Mouse (Mus musculus): ENCODE measurements around the gene Asap3. TPM values are rescaled to one million over a fixed set of nuclear protein-coding genes. Genes with fewer than 3 reads are reported as not detected.

The Asap3 gene
- total and polyA plus RNA-seq, 2 experiments from 2014 or later, result 4.1 to 9.1 TPM

- Histone ChIP-seq H3K27ac (no peak overlapping the region), H3K9ac (replicated peaks; ENCODE audit: low read length) (no peak overlapping the region), H3K36me3 (ENCODE audit: insufficient read depth, low read length) (no peaks in the 10 kb centered on the region), H3K4me1 (ENCODE audit: insufficient read depth, low read length) (no peaks in the 10 kb centered on the region), H3K4me2 (ENCODE audit: low read depth, low read length) (no peak overlapping the region), H3K4me3 (ENCODE audit: low read length) (no peak overlapping the region), H3K27me3 (ENCODE audit: insufficient read depth, low read length) (no peaks in the 10 kb centered on the region), H3K9me3 (ENCODE audit: low read length) (no peaks in the 10 kb centered on the region)
- no peak for TF ChIP-seq CTCF (IDR thresholded peaks at IDR 0.05; ENCODE audit: low read depth)
- ATAC-seq (no peak), DNase-seq (ENCODE audit: low spot score) (no peak)
- 49% methylated on average over 3 of the region's 3 CpGs for WGBS
These were observed 53.8 kb downstream of the Asap3 start for GRCm38 (mm10) chr4:136259916-136260315.

GRCm38 (mm10) chr4:136260491-136261180 lies 54.5 kb downstream of the Asap3 start:
- 30% methylated on average over 10 of the region's 10 CpGs for WGBS
- DNase-seq (ENCODE audit: low spot score) (peak; percentile 90), ATAC-seq (peak; percentile 81; the same call in 1 of the 2 replicates)

DNA sequence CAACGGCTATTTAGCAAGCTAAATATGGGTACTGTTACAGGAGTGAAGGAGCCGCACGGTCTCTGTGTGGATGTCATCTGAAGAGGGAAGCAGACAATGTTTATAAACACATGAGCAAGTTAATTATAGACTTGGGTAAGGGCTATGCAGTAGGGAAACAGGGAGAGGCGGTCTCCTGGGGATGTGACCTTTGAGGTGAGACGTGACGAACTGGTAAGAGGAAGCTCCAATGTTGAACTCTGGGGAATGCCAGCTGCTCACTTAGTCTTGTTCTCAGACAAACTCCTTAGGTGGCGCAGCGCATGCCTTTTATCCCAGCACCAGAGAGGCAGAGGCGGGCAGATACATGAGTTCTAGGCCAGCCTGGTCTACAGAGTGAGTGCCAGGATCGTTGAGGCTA lies 55.7 kb downstream of the Asap3 start:
- no peak for ATAC-seq
- H3K36me3 ChIP-seq (ENCODE audit: insufficient read depth, low read length), result no peaks in the 10 kb centered on the region
- no peak overlapping the region for H3K4me3 ChIP-seq (ENCODE audit: low read length)
- WGBS, result 77% methylated on average over 10 of the region's 10 CpGs
- H3K9ac ChIP-seq (replicated peaks; ENCODE audit: low read length), result no peak overlapping the region
- no peak for DNase-seq (ENCODE audit: low spot score)
- no peak for TF ChIP-seq CTCF (IDR thresholded peaks at IDR 0.05; ENCODE audit: low read depth)
- H3K27ac ChIP-seq, result no peak overlapping the region
- H3K9me3 ChIP-seq (ENCODE audit: low read length), result no peaks in the 10 kb centered on the region
- H3K4me1 ChIP-seq (ENCODE audit: insufficient read depth, low read length), result no peaks in the 10 kb centered on the region
- H3K27me3 ChIP-seq (ENCODE audit: insufficient read depth, low read length), result no peaks in the 10 kb centered on the region
- no peak overlapping the region for H3K4me2 ChIP-seq (ENCODE audit: low read depth, low read length)

More at GRCm38 (mm10) chr4:136260491-136261180, 54.5 kb downstream of the Asap3 start:
- no peaks in the 10 kb centered on the region for H3K36me3 ChIP-seq (ENCODE audit: insufficient read depth, low read length)
- H3K9ac ChIP-seq (replicated peaks; ENCODE audit: low read length), result no peak overlapping the region
- no peaks in the 10 kb centered on the region for H3K9me3 ChIP-seq (ENCODE audit: low read length)
- H3K4me3 ChIP-seq (ENCODE audit: low read length), result no peak overlapping the region
- no peaks in the 10 kb centered on the region for H3K4me1 ChIP-seq (ENCODE audit: insufficient read depth, low read length)
- H3K27ac ChIP-seq, result no peak overlapping the region; the same call in 1 of the 2 replicates
- H3K4me2 ChIP-seq (ENCODE audit: low read depth, low read length), result no peak overlapping the region
- H3K27me3 ChIP-seq (ENCODE audit: insufficient read depth, low read length), result no peaks in the 10 kb centered on the region
- peak; percentile 96 for TF ChIP-seq CTCF (IDR thresholded peaks at IDR 0.05; ENCODE audit: low read depth)

GRCm38 (mm10) chr4:136263555-136263954 lies 57.4 kb downstream of the Asap3 start:
- H3K27me3 ChIP-seq (ENCODE audit: insufficient read depth, low read length), result no peaks in the 10 kb centered on the region
- H3K9me3 ChIP-seq (ENCODE audit: low read length), result no peaks in the 10 kb centered on the region
- H3K27ac ChIP-seq, result no peak overlapping the region
- H3K9ac ChIP-seq (replicated peaks; ENCODE audit: low read length), result no peak overlapping the region
- H3K4me2 ChIP-seq (ENCODE audit: low read depth, low read length), result no peak overlapping the region
- no peak overlapping the region for H3K4me3 ChIP-seq (ENCODE audit: low read length)
- H3K4me1 ChIP-seq (ENCODE audit: insufficient read depth, low read length), result no peaks in the 10 kb centered on the region
- no peak for DNase-seq (ENCODE audit: low spot score)
- WGBS, result 90% methylated on average over 4 of the region's 4 CpGs
- no peak for ATAC-seq
- H3K36me3 ChIP-seq (ENCODE audit: insufficient read depth, low read length), result no peaks in the 10 kb centered on the region
- TF ChIP-seq CTCF (IDR thresholded peaks at IDR 0.05; ENCODE audit: low read depth), result no peak

DNA sequence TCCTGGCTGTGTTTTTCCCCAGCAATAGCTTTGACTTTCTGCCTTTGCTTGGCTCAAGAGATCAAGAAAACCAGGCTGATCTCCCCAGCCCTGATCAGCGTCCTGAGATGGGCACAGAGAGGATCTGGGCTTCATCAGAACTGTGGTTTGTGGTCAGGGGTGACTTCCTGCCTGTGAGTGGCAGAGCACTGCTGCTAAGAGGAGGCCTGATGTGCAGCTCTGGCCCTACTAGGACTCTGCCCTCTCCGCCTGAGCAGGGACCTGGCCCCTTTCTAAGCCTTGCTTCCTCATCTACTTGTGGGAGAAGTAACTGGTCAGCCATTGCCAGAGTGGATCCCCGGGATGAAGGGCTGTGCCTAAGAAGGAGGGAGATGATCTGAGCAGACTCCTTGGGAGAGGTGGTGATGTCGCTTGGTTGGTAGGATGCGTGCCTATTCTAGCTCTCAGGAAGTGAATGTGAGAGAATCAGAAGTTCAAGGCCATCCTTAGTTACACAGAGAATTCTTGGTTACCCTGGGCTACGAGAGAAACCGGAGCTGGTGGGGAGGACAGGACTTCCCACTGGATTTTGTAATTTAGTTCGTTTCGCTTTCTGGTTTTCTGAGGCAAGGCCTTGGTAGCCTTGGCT lies 60.7 kb downstream of the Asap3 start:
- no peaks in the 10 kb centered on the region for H3K27me3 ChIP-seq (ENCODE audit: insufficient read depth, low read length)
- H3K9ac ChIP-seq (replicated peaks; ENCODE audit: low read length), result no peak overlapping the region
- no peaks in the 10 kb centered on the region for H3K36me3 ChIP-seq (ENCODE audit: insufficient read depth, low read length)
- WGBS, result 78% methylated on average over 9 of the region's 9 CpGs
- no peak overlapping the region for H3K4me3 ChIP-seq (ENCODE audit: low read length)
- TF ChIP-seq CTCF (IDR thresholded peaks at IDR 0.05; ENCODE audit: low read depth), result no peak
- no peak overlapping the region for H3K4me2 ChIP-seq (ENCODE audit: low read depth, low read length)
- no peaks in the 10 kb centered on the region for H3K4me1 ChIP-seq (ENCODE audit: insufficient read depth, low read length)
- H3K9me3 ChIP-seq (ENCODE audit: low read length), result no peaks in the 10 kb centered on the region
- DNase-seq (ENCODE audit: low spot score), result no peak
- no peak overlapping the region for H3K27ac ChIP-seq
- ATAC-seq, result no peak

- no peak overlapping the region for H3K4me2 ChIP-seq (ENCODE audit: low read depth, low read length)
- no peak overlapping the region for H3K9ac ChIP-seq (replicated peaks; ENCODE audit: low read length)
- no peak for DNase-seq (ENCODE audit: low spot score)
- H3K4me3 ChIP-seq (ENCODE audit: low read length), result no peak overlapping the region
- no peaks in the 10 kb centered on the region for H3K9me3 ChIP-seq (ENCODE audit: low read length)
- 96% methylated on average over 1 of the region's 1 CpGs for WGBS
- ATAC-seq, result no peak
- no peaks in the 10 kb centered on the region for H3K27me3 ChIP-seq (ENCODE audit: insufficient read depth, low read length)
- H3K4me1 ChIP-seq (ENCODE audit: insufficient read depth, low read length), result no peaks in the 10 kb centered on the region
- TF ChIP-seq CTCF (IDR thresholded peaks at IDR 0.05; ENCODE audit: low read depth), result no peak
- H3K27ac ChIP-seq, result no peak overlapping the region
- H3K36me3 ChIP-seq (ENCODE audit: insufficient read depth, low read length), result no peaks in the 10 kb centered on the region
These were observed 62.7 kb downstream of the Asap3 start for GRCm38 (mm10) chr4:136268912-136269311.

DNA sequence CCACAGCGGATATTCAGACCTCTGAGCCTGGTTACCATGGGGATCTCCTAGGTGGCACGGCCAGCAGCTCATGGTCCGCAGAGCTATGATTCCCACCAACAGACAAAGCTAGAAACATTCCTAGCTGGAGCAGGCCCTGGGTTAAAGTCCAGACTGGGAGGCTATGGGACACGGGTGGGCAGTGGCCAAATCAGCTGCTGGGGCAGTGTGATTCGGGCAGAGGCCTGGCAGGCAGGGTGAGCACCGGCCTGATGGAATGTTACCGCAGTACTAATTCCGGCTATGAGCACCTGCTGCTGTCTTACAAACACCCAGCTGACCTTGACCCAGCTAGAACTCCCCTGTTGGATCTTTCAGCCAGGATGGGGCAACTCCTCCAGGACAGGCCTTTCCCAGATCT lies 64.5 kb downstream of the Asap3 start:
- Histone ChIP-seq H3K27ac (no peak overlapping the region), H3K9me3 (ENCODE audit: low read length) (no peaks in the 10 kb centered on the region), H3K4me2 (ENCODE audit: low read depth, low read length) (no peak overlapping the region), H3K4me1 (ENCODE audit: insufficient read depth, low read length) (no peaks in the 10 kb centered on the region), H3K4me3 (ENCODE audit: low read length) (no peak overlapping the region), H3K36me3 (ENCODE audit: insufficient read depth, low read length) (no peaks in the 10 kb centered on the region), H3K9ac (replicated peaks; ENCODE audit: low read length) (no peak overlapping the region), H3K27me3 (ENCODE audit: insufficient read depth, low read length) (no peaks in the 10 kb centered on the region)
- ATAC-seq (no peak), DNase-seq (ENCODE audit: low spot score) (no peak)
- WGBS, result 73% methylated on average over 8 of the region's 8 CpGs
- TF ChIP-seq CTCF (IDR thresholded peaks at IDR 0.05; ENCODE audit: low read depth), result no peak
